Mouse (Mus musculus) liver, embryonic 15.5 days (tissue): Measurements from ENCODE around the gene Slc4a4. TPM values are rescaled to one million over a fixed set of nuclear protein-coding genes. Genes with fewer than 3 reads are reported as not detected.

Experiments used
- polyA plus RNA-seq: library from polyadenylated mRNA; unstranded; fragments of >200 nt; fragmentation: Nextera tagmentation; extraction: Ambion mirVana; gene quantifications from 2 replicates; pipeline ENCODE4 v1.2.1, GENCODE M21; 2015

Slc4a4 gene
- polyA plus RNA-seq, 1 experiment from 2014 or later, result 0.62 TPM

Other genes starting within 250 kb of the Slc4a4 start
- gene Grsf1, start 210.6 kb upstream of the Slc4a4 start, polyA plus RNA-seq, result 25.6 and 26.7 TPM in 2 replicates
- 9.1 and 9.4 TPM in 2 replicates for gene Mob1b, start 166.0 kb upstream of the Slc4a4 start, polyA plus RNA-seq
- 90.6 and 96.1 TPM in 2 replicates for gene Dck, start 121.8 kb upstream of the Slc4a4 start, polyA plus RNA-seq